Mouse (Mus musculus): Measurements from ENCODE around the gene Krt18. TPM values are rescaled to one million over a fixed set of nuclear protein-coding genes. Genes with fewer than 3 reads are reported as not detected.
A peak's percentile ranks its signal among the peaks of the same experiment; 100 is the strongest.

Krt18 gene
- polyA plus RNA-seq, 1 experiment from 2014 or later, result 26.8 TPM

- no peaks in the 10 kb centered on the region for H3K36me3 ChIP-seq (ENCODE audit: control insufficient read depth, insufficient read depth, low read length)
- H3K27me3 ChIP-seq (ENCODE audit: control insufficient read depth, insufficient read depth, low read length), result no peaks in the 10 kb centered on the region
- H3K4me2 ChIP-seq (ENCODE audit: low read depth, severe bottlenecking), result no peak overlapping the region
- H3K27ac ChIP-seq (replicated peaks; ENCODE audit: low read depth, low read length), result no peak overlapping the region
- H3K9me3 ChIP-seq (ENCODE audit: control insufficient read depth, low read length), result no peaks in the 10 kb centered on the region
- H3K4me3 ChIP-seq (ENCODE audit: low read depth, low read length), result no peak overlapping the region
- H3K9ac ChIP-seq (ENCODE audit: low read length), result no peak overlapping the region
- no peaks in the 10 kb centered on the region for H3K4me1 ChIP-seq (ENCODE audit: control insufficient read depth, insufficient read depth, low read length)
- no peak for ATAC-seq (ENCODE audit: insufficient number of reproducible peaks, low FRiP score, low TSS enrichment, low read depth)
- DNase-seq (ENCODE audit: low spot score), result no peak
- 76% methylated on average over 4 of the region's 4 CpGs for WGBS
Observed at GRCm38 (mm10) chr15:102040277-102040676, 12.3 kb downstream of the Krt18 start.

GRCm38 (mm10) chr15:102041951-102042350 is 14.0 kb downstream of the Krt18 start:
- Histone ChIP-seq H3K4me2 (ENCODE audit: low read depth, severe bottlenecking) (peak overlapping the region; percentile 15; the same call in 1 of the 2 replicates), H3K9ac (ENCODE audit: low read length) (no peak overlapping the region)

GRCm38 (mm10) chr15:102044745-102045144 is 16.8 kb downstream of the Krt18 start:
- H3K9ac ChIP-seq (ENCODE audit: low read length), result no peak overlapping the region
- H3K4me2 ChIP-seq (ENCODE audit: low read depth, severe bottlenecking), result no peak overlapping the region
- H3K9me3 ChIP-seq (ENCODE audit: control insufficient read depth, low read length), result no peaks in the 10 kb centered on the region
- H3K36me3 ChIP-seq (ENCODE audit: control insufficient read depth, insufficient read depth, low read length), result no peaks in the 10 kb centered on the region
- H3K4me1 ChIP-seq (ENCODE audit: control insufficient read depth, insufficient read depth, low read length), result no peaks in the 10 kb centered on the region
- no peak overlapping the region for H3K4me3 ChIP-seq (ENCODE audit: low read depth, low read length)
- WGBS, result 86% methylated on average over 3 of the region's 3 CpGs
- H3K27ac ChIP-seq (replicated peaks; ENCODE audit: low read depth, low read length), result no peak overlapping the region
- H3K27me3 ChIP-seq (ENCODE audit: control insufficient read depth, insufficient read depth, low read length), result no peaks in the 10 kb centered on the region
- no peak for ATAC-seq (ENCODE audit: insufficient number of reproducible peaks, low FRiP score, low TSS enrichment, low read depth)
- DNase-seq (ENCODE audit: low spot score), result no peak

More at GRCm38 (mm10) chr15:102041951-102042350, 14.0 kb downstream of the Krt18 start:
- Histone ChIP-seq H3K27ac (replicated peaks; ENCODE audit: low read depth, low read length) (no peak overlapping the region), H3K36me3 (ENCODE audit: control insufficient read depth, insufficient read depth, low read length) (no peaks in the 10 kb centered on the region), H3K9me3 (ENCODE audit: control insufficient read depth, low read length) (no peaks in the 10 kb centered on the region), H3K4me1 (ENCODE audit: control insufficient read depth, insufficient read depth, low read length) (no peaks in the 10 kb centered on the region), H3K27me3 (ENCODE audit: control insufficient read depth, insufficient read depth, low read length) (no peaks in the 10 kb centered on the region), H3K4me3 (ENCODE audit: low read depth, low read length) (no peak overlapping the region)
- no peak for DNase-seq (ENCODE audit: low spot score)
- WGBS, result 23% methylated on average over 7 of the region's 7 CpGs
- no peak for ATAC-seq (ENCODE audit: insufficient number of reproducible peaks, low FRiP score, low TSS enrichment, low read depth)

- H3K36me3 ChIP-seq (ENCODE audit: control insufficient read depth, insufficient read depth, low read length), result no peaks in the 10 kb centered on the region
- H3K4me3 ChIP-seq (ENCODE audit: low read depth, low read length), result no peak overlapping the region
- H3K9me3 ChIP-seq (ENCODE audit: control insufficient read depth, low read length), result no peaks in the 10 kb centered on the region
- no peak overlapping the region for H3K27ac ChIP-seq (replicated peaks; ENCODE audit: low read depth, low read length)
- no peak overlapping the region for H3K9ac ChIP-seq (ENCODE audit: low read length)
- H3K27me3 ChIP-seq (ENCODE audit: control insufficient read depth, insufficient read depth, low read length), result no peaks in the 10 kb centered on the region
- no peaks in the 10 kb centered on the region for H3K4me1 ChIP-seq (ENCODE audit: control insufficient read depth, insufficient read depth, low read length)
- no peak overlapping the region for H3K4me2 ChIP-seq (ENCODE audit: low read depth, severe bottlenecking)
- DNase-seq (ENCODE audit: low spot score) (no peak), ATAC-seq (ENCODE audit: insufficient number of reproducible peaks, low FRiP score, low TSS enrichment, low read depth) (no peak)
- WGBS, result 90% methylated on average over 10 of the region's 10 CpGs
Observed at GRCm38 (mm10) chr15:102045691-102046090, 17.7 kb downstream of the Krt18 start.

GRCm38 (mm10) chr15:102048006-102048405 is 20.0 kb downstream of the Krt18 start:
- Histone ChIP-seq H3K4me1 (ENCODE audit: control insufficient read depth, insufficient read depth, low read length) (no peaks in the 10 kb centered on the region), H3K9me3 (ENCODE audit: control insufficient read depth, low read length) (no peaks in the 10 kb centered on the region), H3K27me3 (ENCODE audit: control insufficient read depth, insufficient read depth, low read length) (no peaks in the 10 kb centered on the region), H3K27ac (replicated peaks; ENCODE audit: low read depth, low read length) (no peak overlapping the region), H3K9ac (ENCODE audit: low read length) (no peak overlapping the region), H3K4me2 (ENCODE audit: low read depth, severe bottlenecking) (no peak overlapping the region), H3K36me3 (ENCODE audit: control insufficient read depth, insufficient read depth, low read length) (no peaks in the 10 kb centered on the region), H3K4me3 (ENCODE audit: low read depth, low read length) (no peak overlapping the region)
- WGBS, result 85% methylated on average over 6 of the region's 6 CpGs
- no peak for ATAC-seq (ENCODE audit: insufficient number of reproducible peaks, low FRiP score, low TSS enrichment, low read depth)
- DNase-seq (ENCODE audit: low spot score), result no peak

DNA sequence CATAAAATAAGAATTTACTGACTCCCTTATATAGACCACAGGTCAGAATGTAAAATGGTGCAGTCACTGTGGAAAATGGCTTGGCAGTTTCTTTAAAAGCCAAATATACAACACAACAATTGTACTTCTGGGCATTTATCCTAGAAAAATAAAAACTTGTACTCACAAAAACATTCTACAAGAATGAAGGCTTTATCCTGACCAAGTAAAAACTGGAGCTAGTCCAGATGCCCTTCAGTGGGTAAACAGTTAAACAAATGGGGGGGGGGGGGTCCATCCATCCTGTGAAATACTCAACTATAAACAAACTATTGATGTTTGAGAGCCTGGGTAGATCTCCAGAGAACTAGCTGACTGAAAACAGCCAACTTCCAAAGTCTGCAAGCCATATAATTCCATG is 21.9 kb downstream of the Krt18 start:
- Histone ChIP-seq H3K4me3 (ENCODE audit: low read depth, low read length) (no peak overlapping the region), H3K27ac (replicated peaks; ENCODE audit: low read depth, low read length) (no peak overlapping the region), H3K4me2 (ENCODE audit: low read depth, severe bottlenecking) (no peak overlapping the region), H3K9me3 (ENCODE audit: control insufficient read depth, low read length) (no peaks in the 10 kb centered on the region), H3K36me3 (ENCODE audit: control insufficient read depth, insufficient read depth, low read length) (no peaks in the 10 kb centered on the region), H3K27me3 (ENCODE audit: control insufficient read depth, insufficient read depth, low read length) (no peaks in the 10 kb centered on the region), H3K9ac (ENCODE audit: low read length) (no peak overlapping the region), H3K4me1 (ENCODE audit: control insufficient read depth, insufficient read depth, low read length) (no peaks in the 10 kb centered on the region)
- no peak for DNase-seq (ENCODE audit: low spot score)
- no peak for ATAC-seq (ENCODE audit: insufficient number of reproducible peaks, low FRiP score, low TSS enrichment, low read depth)

- DNase-seq (ENCODE audit: low spot score) (peak; percentile 83), ATAC-seq (ENCODE audit: insufficient number of reproducible peaks, low FRiP score, low TSS enrichment, low read depth) (0 out of 2 replicates have a peak, but pooled peaks have one; percentile 57)
- no peaks in the 10 kb centered on the region for H3K9me3 ChIP-seq (ENCODE audit: control insufficient read depth, low read length)
- no peaks in the 10 kb centered on the region for H3K4me1 ChIP-seq (ENCODE audit: control insufficient read depth, insufficient read depth, low read length)
- WGBS, result 1% methylated on average over 29 of the region's 33 CpGs
- no peaks in the 10 kb centered on the region for H3K36me3 ChIP-seq (ENCODE audit: control insufficient read depth, insufficient read depth, low read length)
- peak overlapping the region; percentile 45 for H3K4me3 ChIP-seq (ENCODE audit: low read depth, low read length)
- no peaks in the 10 kb centered on the region for H3K27me3 ChIP-seq (ENCODE audit: control insufficient read depth, insufficient read depth, low read length)
- H3K27ac ChIP-seq (replicated peaks; ENCODE audit: low read depth, low read length), result no peak overlapping the region
- peak overlapping the region; percentile 72 for H3K9ac ChIP-seq (ENCODE audit: low read length)
- peak overlapping the region; percentile 65 for H3K4me2 ChIP-seq (ENCODE audit: low read depth, severe bottlenecking)
Observed at GRCm38 (mm10) chr15:102051920-102052683, 24.1 kb downstream of the Krt18 start.

DNA sequence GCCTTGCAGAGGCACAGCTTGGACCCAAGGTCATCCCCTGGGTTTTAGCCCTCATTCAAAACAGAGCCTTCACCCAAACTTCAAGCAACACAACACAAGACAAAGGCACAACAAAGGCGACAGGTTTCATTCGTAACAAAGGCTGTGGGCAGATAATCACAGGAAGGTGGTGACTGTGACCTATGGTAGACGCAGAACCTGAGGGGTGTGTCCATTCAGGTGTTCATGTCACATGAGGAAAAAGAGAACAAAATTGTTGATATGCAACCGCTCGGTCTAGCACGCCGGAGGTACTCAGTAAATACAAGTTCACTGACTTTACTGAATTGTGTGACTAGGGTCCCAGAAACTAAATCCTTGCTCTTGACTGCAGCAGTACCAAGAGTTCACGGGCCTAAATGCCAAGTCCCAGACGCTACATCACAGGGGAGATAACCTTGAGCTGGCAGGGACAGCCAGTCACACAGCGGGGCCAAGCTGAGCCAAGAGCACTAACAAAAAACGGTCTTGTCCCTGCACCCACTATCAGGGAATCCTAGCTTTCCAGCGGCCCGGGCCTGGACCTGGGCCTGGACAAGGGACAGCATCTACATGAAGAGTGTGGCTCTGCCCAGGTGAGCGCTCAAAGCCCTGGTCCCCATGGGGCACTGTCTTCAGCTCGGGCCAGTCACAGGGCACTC is 28.7 kb downstream of the Krt18 start:
- DNase-seq (ENCODE audit: low spot score) (no peak), ATAC-seq (ENCODE audit: insufficient number of reproducible peaks, low FRiP score, low TSS enrichment, low read depth) (no peak)
- Histone ChIP-seq H3K27me3 (ENCODE audit: control insufficient read depth, insufficient read depth, low read length) (no peaks in the 10 kb centered on the region), H3K4me1 (ENCODE audit: control insufficient read depth, insufficient read depth, low read length) (no peaks in the 10 kb centered on the region), H3K9me3 (ENCODE audit: control insufficient read depth, low read length) (no peaks in the 10 kb centered on the region), H3K36me3 (ENCODE audit: control insufficient read depth, insufficient read depth, low read length) (no peaks in the 10 kb centered on the region), H3K27ac (replicated peaks; ENCODE audit: low read depth, low read length) (no peak overlapping the region), H3K4me2 (ENCODE audit: low read depth, severe bottlenecking) (no peak overlapping the region), H3K9ac (ENCODE audit: low read length) (no peak overlapping the region), H3K4me3 (ENCODE audit: low read depth, low read length) (no peak overlapping the region)
- WGBS, result 89% methylated on average over 15 of the region's 15 CpGs
